Mouse (Mus musculus): Measurements from ENCODE around the gene Hist1h1a.

DNA sequence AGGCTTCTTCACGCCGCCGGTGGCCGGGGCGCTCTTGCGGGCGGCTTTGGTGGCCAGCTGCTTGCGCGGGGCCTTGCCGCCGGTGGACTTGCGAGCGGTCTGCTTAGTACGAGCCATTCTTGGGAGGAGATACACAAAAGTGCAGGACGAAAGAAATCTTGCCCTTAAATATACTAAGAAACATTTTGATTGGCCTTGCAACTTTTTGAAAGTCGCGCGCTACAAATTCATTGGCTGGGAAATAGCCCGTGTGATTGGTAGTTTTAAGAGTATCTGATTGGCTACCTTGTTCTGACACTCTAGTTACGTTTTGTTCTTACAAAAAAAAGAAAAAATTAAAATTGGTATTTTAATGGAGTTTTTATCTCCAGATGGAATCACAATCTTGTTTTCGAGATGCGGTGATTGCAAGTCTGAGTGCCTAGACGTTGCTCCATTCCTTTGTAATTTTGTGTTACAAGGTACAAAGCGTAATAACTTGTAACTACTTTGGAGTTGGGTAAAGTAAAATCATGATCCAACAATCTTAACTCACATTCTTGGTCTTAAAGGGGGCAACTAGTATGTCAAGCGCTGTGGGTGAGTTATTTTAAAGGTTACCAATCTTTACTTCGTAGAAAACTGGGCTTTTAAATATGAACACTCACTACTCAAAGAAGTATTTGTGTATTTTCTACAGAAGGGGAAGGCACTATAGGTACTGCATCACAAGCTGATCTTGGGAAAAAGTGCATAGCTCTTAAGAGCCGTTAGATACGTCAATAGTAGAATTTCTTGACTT is 17.9 kb upstream of the Hist1h1a start, which contains the start of gene Hist1h3c:
- TF ChIP-seq ZC3H11A (IDR thresholded peaks at IDR 0.05; ENCODE audit: low read depth, low read length) (no peak), CTCF (IDR thresholded peaks at IDR 0.05 in 2 of 3, conservative IDR thresholded peaks at IDR 0.05 in 1 of 3; ENCODE audit: control insufficient read depth in 1 of 3, insufficient read depth in 1 of 3, low read depth in 2 of 3, low read length in 3 of 3, poor library complexity in 1 of 3, severe bottlenecking in 1 of 3) (no peak), MXI1 (IDR thresholded peaks at IDR 0.05; ENCODE audit: low read depth, low read length) (no peak), POLR2A (IDR thresholded peaks at IDR 0.05; ENCODE audit: control insufficient read depth in 1 of 2, insufficient read depth in 1 of 2, low read depth in 1 of 2, low read length in 2 of 2, poor library complexity in 1 of 2) (peak; percentile 95 to 98; a peak in 3 of 4 replicates), KAT2A (conservative IDR thresholded peaks at IDR 0.05; ENCODE audit: low read depth, low read length) (no peak), POLR2AphosphoS5 (IDR thresholded peaks at IDR 0.05; ENCODE audit: borderline replicate concordance, low read depth, low read length) (peak; percentile 91; the same call in 1 of the 2 replicates), ZMIZ1 (IDR thresholded peaks at IDR 0.05; ENCODE audit: low read depth, low read length) (no peak), E2F4 (IDR thresholded peaks at IDR 0.05; ENCODE audit: borderline replicate concordance, low read depth, low read length) (no peak), EP300 (IDR thresholded peaks at IDR 0.05; ENCODE audit: low read depth in 1 of 2, low read length in 2 of 2) (no peak), MAX (IDR thresholded peaks at IDR 0.05; ENCODE audit: low read length) (no peak), TCF12 (IDR thresholded peaks at IDR 0.05; ENCODE audit: low read depth, low read length) (no peak)

Data from MEL (cell line).